Mouse (Mus musculus) liver, embryonic 14.5 days (tissue): ENCODE results near the gene Ctnnd2. TPM values are rescaled to one million over a fixed set of nuclear protein-coding genes. Genes with fewer than 3 reads are reported as not detected.

Experiments
- ATAC-seq: fragments of 200-750 bp; cut with Nextera tagmentation; 2 replicates; pipeline ENCODE4 v1.8.0; 2017; ENCODE audit warnings: moderate number of reproducible peaks, mild to moderate bottlenecking, moderate library complexity; ENCODE audit not compliant: insufficient read depth
- DNase-seq, 3 experiments: peaks; one replicate each; pipeline ENCODE4 v3.0.0-alpha.2; 2012 to 2013; ENCODE audit warnings: low read depth in 3 of 3, low spot score in 3 of 3
- H3K27ac ChIP-seq: fragments of 300-500 bp; sonication (generic); 2 replicates; pipeline ENCODE4 v1.5.1; 2014; ENCODE audit warnings: moderate library complexity, mild to moderate bottlenecking, control low read depth, inconsistent platforms
- H3K27me3 ChIP-seq: fragments of 300-500 bp; sonication (generic); 2 replicates; pipeline ENCODE4 v1.6.1; 2014; ENCODE audit warnings: mild to moderate bottlenecking, low read length, moderate library complexity; ENCODE audit not compliant: control insufficient read depth, insufficient read depth
- H3K36me3 ChIP-seq: fragments of 300-500 bp; sonication (generic); replicated peaks from 2 replicates; pipeline ENCODE4 v1.6.1; 2014; ENCODE audit warnings: low read depth; ENCODE audit not compliant: control insufficient read depth, insufficient read depth
- H3K4me1 ChIP-seq, 2 experiments: fragments of 200-500 bp in 1 of 2; fragments of 300-500 bp in 1 of 2; sonication (generic) in 1 of 2; replicated peaks; 2 replicates each; pipeline ENCODE4 v1.6.1; 2012 to 2014; ENCODE audit warnings: antibody characterized with exemption in 1 of 2, inconsistent platforms in 1 of 2, low read length in 1 of 2; ENCODE audit not compliant: control insufficient read depth in 2 of 2, insufficient read depth in 2 of 2
- H3K4me2 ChIP-seq: fragments of 300-500 bp; sonication (generic); 2 replicates; pipeline ENCODE4 v1.6.1; 2014; ENCODE audit warnings: low read depth, mild to moderate bottlenecking, control low read depth, moderate library complexity
- H3K4me3 ChIP-seq, 2 experiments: fragments of 200-500 bp in 1 of 2; fragments of 300-500 bp in 1 of 2; sonication (generic) in 1 of 2; 2 replicates each; pipeline ENCODE4 v1.5.1; 2012 to 2014; ENCODE audit warnings: low read depth in 2 of 2, low read length in 2 of 2, mild to moderate bottlenecking in 2 of 2, control low read depth in 1 of 2, inconsistent platforms in 1 of 2, moderate library complexity in 1 of 2; ENCODE audit not compliant: insufficient read depth in 1 of 2
- H3K9ac ChIP-seq: fragments of 300-500 bp; sonication (generic); replicated peaks from 2 replicates; pipeline ENCODE4 v1.6.1; 2014; ENCODE audit warnings: mild to moderate bottlenecking, control low read depth, moderate library complexity
- H3K9me3 ChIP-seq: fragments of 300-500 bp; sonication (generic); 2 replicates; pipeline ENCODE4 v1.6.1; 2016; ENCODE audit warnings: low read length, mixed read lengths; ENCODE audit not compliant: control insufficient read depth
- CTCF ChIP-seq: IDR thresholded peaks from 2 replicates; pipeline ENCODE4 v1.5.1; 2016; ENCODE audit warnings: antibody characterized with exemption, low read depth, control low read depth
- EP300 ChIP-seq: IDR thresholded peaks from 2 replicates; pipeline ENCODE4 v1.6.1; 2016; ENCODE audit warnings: antibody characterized with exemption, low read depth
- whole genome bisulfite sequencing: fragments of 180-500 bp; shearing (Covaris S2); extraction: QIAGEN DNeasy Blood & Tissue Kit; methylation state at CpG from one replicate; pipeline ENCODE4 v1.1.7; 2014; ENCODE audit not compliant: insufficient replicate concordance; 5-methylcytosine and 5-hydroxymethylcytosine counted together
- polyA plus RNA-seq, 2 experiments: library from polyadenylated mRNA; depleted of rRNA in 1 of 2; stranded (reverse) in 1 of 2; unstranded in 1 of 2; fragments of >200 nt; fragmentation: Nextera tagmentation in 1 of 2; extraction: Ambion mirVana in 1 of 2; gene quantifications; 2 replicates each; pipeline versions ENCODE4 v1.2.1 to v1.2.3; 2012 to 2014

Gene Ctnnd2
- polyA plus RNA-seq, 2 experiments, result 0.09 to 0.11 TPM

GRCm38 (mm10) chr15:30974991-30975775 lies 802.8 kb downstream of the Ctnnd2 start:
- H3K4me1 ChIP-seq, result no peaks in the 10 kb centered on the region
- H3K9ac ChIP-seq, result no peak overlapping the region
- ATAC-seq (no peak), DNase-seq (no peak)
- no peak overlapping the region for H3K4me2 ChIP-seq
- H3K4me3 ChIP-seq, result no peak overlapping the region
- no peak for TF ChIP-seq CTCF
- no peak for TF ChIP-seq EP300
- H3K9me3 ChIP-seq, result no peaks in the 10 kb centered on the region
- H3K36me3 ChIP-seq, result no peaks in the 10 kb centered on the region
- H3K27me3 ChIP-seq, result no peaks in the 10 kb centered on the region
- 70% methylated on average over 16 of the region's 16 CpGs for WGBS
- H3K27ac ChIP-seq, result no peak overlapping the region

DNA sequence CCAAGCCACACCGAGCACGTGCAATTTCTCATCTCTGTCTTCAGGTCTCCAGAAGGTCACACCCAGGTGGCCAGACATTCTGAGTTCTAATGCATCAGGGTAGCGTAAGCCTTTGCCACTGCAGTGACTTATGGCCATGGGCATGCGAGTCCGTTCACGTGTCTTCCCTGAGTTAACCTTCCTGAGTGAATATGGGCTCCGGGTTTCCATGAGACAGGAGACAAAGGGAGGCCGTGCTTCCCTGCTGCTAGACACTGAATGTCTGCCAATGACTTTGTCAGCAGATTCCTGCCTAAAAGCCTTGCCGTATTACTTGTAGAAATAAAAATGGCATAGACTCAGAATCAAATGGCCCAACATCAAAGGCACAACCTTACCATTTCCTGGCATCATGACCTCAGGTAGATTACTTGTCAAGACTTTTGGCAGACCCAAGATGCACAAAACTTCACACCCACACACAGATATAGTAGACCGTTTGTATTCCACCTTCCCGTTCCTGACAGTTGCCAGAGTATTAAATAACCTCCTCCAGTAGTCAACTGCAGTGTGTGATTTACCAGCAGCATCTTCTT lies 804.9 kb downstream of the Ctnnd2 start:
- WGBS, result 75% methylated on average over 11 of the region's 11 CpGs
- no peak for ATAC-seq

GRCm38 (mm10) chr15:30986890-30987289 lies 814.5 kb downstream of the Ctnnd2 start:
- H3K4me2 ChIP-seq, result no peak overlapping the region
- no peaks in the 10 kb centered on the region for H3K4me1 ChIP-seq
- H3K27ac ChIP-seq, result no peak overlapping the region
- ATAC-seq (no peak), DNase-seq (no peak)
- no peak overlapping the region for H3K4me3 ChIP-seq
- H3K9ac ChIP-seq, result no peak overlapping the region
- 75% methylated on average over 2 of the region's 2 CpGs for WGBS
- H3K36me3 ChIP-seq, result no peaks in the 10 kb centered on the region
- TF ChIP-seq EP300, result no peak
- TF ChIP-seq CTCF, result no peak
- no peaks in the 10 kb centered on the region for H3K9me3 ChIP-seq
- H3K27me3 ChIP-seq, result no peaks in the 10 kb centered on the region

More for the DNA sequence above, 804.9 kb downstream of the Ctnnd2 start:
- no peaks in the 10 kb centered on the region for H3K9me3 ChIP-seq
- no peak overlapping the region for H3K9ac ChIP-seq
- no peak overlapping the region for H3K27ac ChIP-seq
- H3K27me3 ChIP-seq, result no peaks in the 10 kb centered on the region
- no peak overlapping the region for H3K4me2 ChIP-seq
- TF ChIP-seq CTCF (no peak), EP300 (no peak)
- DNase-seq, result no peak
- no peaks in the 10 kb centered on the region for H3K36me3 ChIP-seq
- H3K4me1 ChIP-seq, result no peaks in the 10 kb centered on the region
- H3K4me3 ChIP-seq, result no peak overlapping the region

DNA sequence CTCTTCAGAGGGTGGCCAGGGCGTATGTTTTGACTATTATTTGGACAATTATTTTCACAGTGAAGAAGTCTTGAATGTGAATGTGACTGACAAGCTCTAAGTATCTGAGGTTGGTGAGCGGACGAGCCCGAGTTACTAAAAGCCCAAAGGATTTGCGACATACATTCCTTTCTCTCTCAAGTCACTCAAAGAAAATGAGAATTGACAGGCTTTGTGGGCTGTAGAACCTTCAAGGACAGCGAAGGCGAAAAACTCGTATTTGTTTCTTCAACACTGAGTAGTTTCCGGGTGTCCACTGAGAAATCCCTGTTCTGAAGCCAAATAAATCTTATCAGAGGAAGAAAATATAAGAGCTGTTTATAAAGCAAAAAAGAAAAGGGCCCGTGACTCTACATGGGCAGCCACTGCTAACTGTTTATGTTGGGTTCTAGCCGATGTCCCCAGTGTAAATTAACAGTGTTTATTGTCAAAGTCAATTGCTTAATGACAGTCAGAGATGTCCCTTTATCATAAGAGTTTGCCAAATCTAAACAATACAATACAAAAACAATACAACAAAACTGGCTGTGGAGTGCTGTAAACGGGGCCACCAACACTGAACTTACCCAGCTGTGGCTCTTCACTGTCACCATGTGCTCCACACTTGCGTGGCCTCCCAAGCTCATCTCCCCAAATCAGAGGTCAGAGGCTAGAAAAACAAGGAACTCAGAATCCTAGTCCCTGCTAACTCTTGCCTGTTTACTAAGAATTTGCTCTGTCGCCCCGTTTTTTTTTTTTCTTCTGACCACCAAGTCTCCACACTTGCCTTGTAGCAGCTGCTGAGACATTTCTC lies 818.2 kb downstream of the Ctnnd2 start:
- no peak overlapping the region for H3K4me2 ChIP-seq
- no peak overlapping the region for H3K27ac ChIP-seq
- DNase-seq, result no peak
- 65% methylated on average over 15 of the region's 15 CpGs for WGBS
- TF ChIP-seq CTCF (no peak), EP300 (no peak)
- no peak overlapping the region for H3K9ac ChIP-seq
- no peaks in the 10 kb centered on the region for H3K9me3 ChIP-seq
- H3K36me3 ChIP-seq, result no peaks in the 10 kb centered on the region
- no peak for ATAC-seq
- H3K4me3 ChIP-seq, result no peak overlapping the region
- no peaks in the 10 kb centered on the region for H3K4me1 ChIP-seq
- no peaks in the 10 kb centered on the region for H3K27me3 ChIP-seq

- Histone ChIP-seq H3K27ac (no peak overlapping the region), H3K36me3 (no peaks in the 10 kb centered on the region), H3K4me1 (no peaks in the 10 kb centered on the region), H3K9me3 (no peaks in the 10 kb centered on the region), H3K9ac (no peak overlapping the region), H3K4me3 (no peak overlapping the region), H3K27me3 (no peaks in the 10 kb centered on the region), H3K4me2 (no peak overlapping the region)
- ATAC-seq (no peak), DNase-seq (no peak)
- 71% methylated on average over 12 of the region's 12 CpGs for WGBS
- no peak for TF ChIP-seq EP300
- TF ChIP-seq CTCF, result no peak
Measured at GRCm38 (mm10) chr15:30992357-30992756, 820.0 kb downstream of the Ctnnd2 start.
